Mouse (Mus musculus) bone marrow, adult 2 months (tissue): Measurements from ENCODE around the gene Mak. TPM values are rescaled to one million over a fixed set of nuclear protein-coding genes. Genes with fewer than 3 reads are reported as not detected.

Experiments
- H3K27ac ChIP-seq: fragments of 200-500 bp; 2 replicates; pipeline ENCODE4 v1.5.1; 2012; ENCODE audit warnings: low read depth, mild to moderate bottlenecking, control low read depth, inconsistent platforms, low read length; ENCODE audit not compliant: control insufficient read depth, poor library complexity, insufficient read depth
- H3K4me1 ChIP-seq: fragments of 200-500 bp; 2 replicates; pipeline ENCODE4 v1.6.1; 2011; ENCODE audit warnings: low read length; ENCODE audit not compliant: control insufficient read depth, insufficient read depth
- H3K4me3 ChIP-seq: fragments of 200-500 bp; replicated peaks from 2 replicates; pipeline ENCODE3; 2011; ENCODE audit warnings: mild to moderate bottlenecking, low read depth, low read length, control low read depth; ENCODE audit not compliant: control insufficient read depth
- CTCF ChIP-seq: fragments of 200-500 bp; IDR thresholded peaks from 2 replicates; pipeline ENCODE4 v1.5.1; 2011; ENCODE audit warnings: low read length, control low read depth; ENCODE audit not compliant: control insufficient read depth, insufficient read depth
- POLR2A ChIP-seq: fragments of 200-500 bp; IDR thresholded peaks from 2 replicates; pipeline ENCODE4 v1.6.1; 2011; ENCODE audit warnings: low read depth, mild to moderate bottlenecking, control low read depth, low read length, borderline replicate concordance; ENCODE audit not compliant: control insufficient read depth
- WGBS: fragments of 180-500 bp; shearing (Covaris S2); methylation state at CpG from one replicate; pipeline ENCODE4 v1.1.7; 2018; 5-methylcytosine and 5-hydroxymethylcytosine counted together
- polyA plus RNA-seq: library from polyadenylated mRNA; stranded (reverse); fragments of >200 nt; gene quantifications from 2 replicates; pipeline ENCODE4 v1.2.4, GENCODE M21; 2011; ENCODE audit warnings: low replicate concordance; ENCODE audit not compliant: missing spikeins, insufficient read depth, insufficient read length

Mak gene
- polyA plus RNA-seq, 1 experiment = not detected

DNA sequence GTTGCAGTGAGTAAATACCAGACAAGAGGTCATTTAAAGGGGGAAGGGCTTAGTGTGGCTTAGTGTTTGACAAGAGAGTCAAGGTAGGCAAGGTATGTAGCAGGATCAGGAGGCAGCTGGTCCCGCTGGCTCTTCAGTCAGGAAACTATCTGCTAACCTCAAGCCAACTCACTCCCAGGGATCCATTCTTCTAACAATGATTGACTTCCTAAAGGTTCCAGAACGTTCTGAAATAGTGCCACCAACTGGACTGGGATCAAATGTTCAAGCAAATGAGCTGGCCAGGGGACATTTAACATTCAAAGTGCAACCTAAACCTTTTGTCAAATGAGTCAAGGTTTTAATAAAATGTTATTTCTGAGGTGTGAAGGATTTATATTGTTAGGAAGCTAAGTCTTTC is 100.2 kb downstream of the Mak start:
- no peak overlapping the region for H3K4me3 ChIP-seq
- 34% methylated on average over 2 of the region's 2 CpGs for WGBS
- no peak for TF ChIP-seq CTCF
- no peak for TF ChIP-seq POLR2A
- H3K27ac ChIP-seq = no peak overlapping the region
- no peaks in the 10 kb centered on the region for H3K4me1 ChIP-seq

DNA sequence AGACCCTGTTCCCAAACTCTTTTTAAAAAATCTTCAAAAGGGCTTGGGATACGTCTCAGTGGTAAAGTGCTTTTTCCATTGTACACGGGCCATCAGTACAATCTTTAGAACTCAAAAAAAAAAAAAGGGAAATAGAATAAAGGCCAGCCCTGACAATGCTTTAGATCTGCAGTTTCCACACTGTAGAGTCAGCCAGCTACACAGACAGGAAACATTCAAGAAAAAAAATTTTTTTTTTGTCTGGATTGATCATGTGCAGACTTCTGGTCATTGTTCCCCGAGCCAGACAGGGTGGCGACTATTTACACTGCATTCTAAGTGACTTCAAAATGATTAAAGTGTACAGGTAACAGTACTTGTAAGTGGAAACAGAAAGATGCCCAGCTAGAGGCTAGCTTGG is 100.9 kb downstream of the Mak start:
- Histone ChIP-seq H3K27ac (no peak overlapping the region), H3K4me1 (no peaks in the 10 kb centered on the region), H3K4me3 (no peak overlapping the region)
- 12% methylated on average over 4 of the region's 4 CpGs for WGBS
- TF ChIP-seq POLR2A (no peak), CTCF (no peak)

DNA sequence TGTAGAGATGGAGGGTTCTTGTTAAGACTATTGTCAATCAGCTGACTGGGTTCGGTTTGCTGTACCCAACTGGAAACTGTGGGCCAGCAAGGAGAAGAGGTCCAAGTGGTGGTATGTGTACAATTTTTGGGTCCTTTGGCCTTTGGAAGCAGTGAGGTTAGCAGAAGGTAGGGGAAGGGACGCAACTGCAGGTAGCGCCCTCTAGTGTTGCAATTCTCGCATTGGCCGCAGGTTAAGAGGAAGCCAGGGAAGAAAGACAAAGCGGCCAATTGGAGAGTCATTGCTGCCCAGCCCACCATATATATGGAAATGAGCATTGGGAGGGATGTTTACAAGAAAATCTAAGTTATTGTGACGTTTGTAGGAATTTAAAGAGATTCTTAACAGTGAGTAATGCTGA is 101.9 kb downstream of the Mak start:
- Histone ChIP-seq H3K4me3 (no peak overlapping the region), H3K4me1 (no peaks in the 10 kb centered on the region), H3K27ac (no peak overlapping the region)
- 11% methylated on average over 7 of the region's 7 CpGs for WGBS
- TF ChIP-seq CTCF (peak; percentile 95), POLR2A (no peak)

Other genes with a start within 250 kb of the Mak start
- 6.0 and 18.2 TPM in 2 replicates for gene Gcnt2, start 220.0 kb downstream of the Mak start, polyA plus RNA-seq
- 45.4 and 46.5 TPM in 2 replicates for gene Pak1ip1, start 78.7 kb downstream of the Mak start, polyA plus RNA-seq
- 304 and 383 TPM in 2 replicates for gene Tmem14c, start 63.4 kb downstream of the Mak start, polyA plus RNA-seq
- gene Gcm2, start 31.3 kb upstream of the Mak start, polyA plus RNA-seq = not detected in 2 replicates
- gene Sycp2l, start 34.6 kb upstream of the Mak start, polyA plus RNA-seq = not detected in 2 replicates
- gene Elovl2, start 140.7 kb upstream of the Mak start, polyA plus RNA-seq = 0.25 and 2.3 TPM in 2 replicates
- 3.6 and 7.0 TPM in 2 replicates for gene Smim13, start 170.1 kb upstream of the Mak start, polyA plus RNA-seq
- not detected in 2 replicates for gene Gm17364, start 194.3 kb upstream of the Mak start, polyA plus RNA-seq